Mouse (Mus musculus) midbrain, embryonic 13.5 days (tissue): ENCODE data around the gene Anxa11. TPM values are rescaled to one million over a fixed set of nuclear protein-coding genes. Genes with fewer than 3 reads are reported as not detected.
"Not testable (repeated sequence)": the region's sequence is repeated elsewhere in the genome, so short reads cannot be mapped to it uniquely, and the experiment has no call there.

Experiments used
- ATAC-seq: fragments of 200-750 bp; cut with Nextera tagmentation; 2 replicates; pipeline ENCODE4 v1.8.0; 2017; ENCODE audit warnings: mild to moderate bottlenecking, moderate TSS enrichment, moderate library complexity
- H3K27ac ChIP-seq: fragments of 300-500 bp; sonication (generic); 2 replicates; pipeline ENCODE4 v1.5.1; 2015; ENCODE audit warnings: inconsistent platforms, mild to moderate bottlenecking, moderate library complexity
- H3K27me3 ChIP-seq: fragments of 300-500 bp; sonication (generic); 2 replicates; pipeline ENCODE4 v1.6.1; 2015; ENCODE audit warnings: mild to moderate bottlenecking, inconsistent platforms
- H3K36me3 ChIP-seq: fragments of 300-500 bp; sonication (generic); 2 replicates; pipeline ENCODE4 v1.6.1; 2015; ENCODE audit warnings: mild to moderate bottlenecking, inconsistent platforms
- H3K4me1 ChIP-seq: fragments of 300-500 bp; sonication (generic); replicated peaks from 2 replicates; pipeline ENCODE4 v1.6.1; 2015; ENCODE audit warnings: inconsistent platforms
- H3K4me2 ChIP-seq: fragments of 300-500 bp; sonication (generic); replicated peaks from 2 replicates; pipeline ENCODE4 v1.6.1; 2015; ENCODE audit warnings: moderate library complexity, mild to moderate bottlenecking, inconsistent platforms
- H3K4me3 ChIP-seq: fragments of 300-500 bp; sonication (generic); replicated peaks from 2 replicates; pipeline ENCODE4 v1.5.1; 2015; ENCODE audit warnings: mild to moderate bottlenecking, inconsistent platforms
- H3K9ac ChIP-seq: fragments of 300-500 bp; sonication (generic); replicated peaks from 2 replicates; pipeline ENCODE4 v1.6.1; 2015; ENCODE audit warnings: mild to moderate bottlenecking, inconsistent platforms
- H3K9me3 ChIP-seq: fragments of 300-500 bp; sonication (generic); 2 replicates; pipeline ENCODE4 v1.6.1; 2016; ENCODE audit warnings: mild to moderate bottlenecking, inconsistent platforms
- whole genome bisulfite sequencing: fragments of 180-500 bp; shearing (Covaris S2); methylation state at CpG from one replicate; pipeline ENCODE4 v1.1.7; 2015; 5-methylcytosine and 5-hydroxymethylcytosine counted together
- polyA plus RNA-seq: library from polyadenylated mRNA; unstranded; fragments of >200 nt; fragmentation: Nextera tagmentation; extraction: Ambion mirVana; gene quantifications from 2 replicates; pipeline ENCODE4 v1.2.1, GENCODE M21; 2015

Gene Anxa11
- polyA plus RNA-seq, 1 experiment from 2014 or later: 1.9 TPM

GRCm38 (mm10) chr14:25876640-25877039 is 34.7 kb downstream of the Anxa11 start:
- not testable (repeated sequence) for H3K27ac ChIP-seq, H3K4me1 ChIP-seq, H3K4me2 ChIP-seq, ATAC-seq, H3K4me3 ChIP-seq, H3K9ac ChIP-seq, H3K9me3 ChIP-seq, H3K36me3 ChIP-seq, H3K27me3 ChIP-seq
- no CpG with 5 or more reads among the region's 7 CpGs for WGBS

GRCm38 (mm10) chr14:25881769-25882168 is 39.8 kb downstream of the Anxa11 start:
- not testable (repeated sequence) for H3K4me2 ChIP-seq, H3K9ac ChIP-seq, H3K27me3 ChIP-seq, H3K36me3 ChIP-seq, H3K4me3 ChIP-seq, ATAC-seq, H3K9me3 ChIP-seq, H3K4me1 ChIP-seq, H3K27ac ChIP-seq
- no CpG with 5 or more reads among the region's 9 CpGs for WGBS

- not testable (repeated sequence) for H3K4me1 ChIP-seq, H3K36me3 ChIP-seq, H3K27ac ChIP-seq, H3K9me3 ChIP-seq, H3K9ac ChIP-seq, H3K4me3 ChIP-seq, H3K4me2 ChIP-seq, H3K27me3 ChIP-seq, ATAC-seq
- WGBS: no CpG with 5 or more reads among the region's 12 CpGs
These were observed 43.9 kb downstream of the Anxa11 start for GRCm38 (mm10) chr14:25885886-25886285.

- not testable (repeated sequence) for H3K9ac ChIP-seq, H3K4me2 ChIP-seq, H3K36me3 ChIP-seq, H3K9me3 ChIP-seq, H3K27ac ChIP-seq, H3K4me3 ChIP-seq, H3K4me1 ChIP-seq, ATAC-seq, H3K27me3 ChIP-seq
- WGBS: no CpG with 5 or more reads among the region's 3 CpGs
These were observed 52.6 kb downstream of the Anxa11 start for GRCm38 (mm10) chr14:25894566-25894965.

- H3K27me3 ChIP-seq, ATAC-seq, H3K36me3 ChIP-seq, H3K27ac ChIP-seq, H3K9ac ChIP-seq, H3K4me3 ChIP-seq, H3K4me2 ChIP-seq, H3K9me3 ChIP-seq, H3K4me1 ChIP-seq: not testable (repeated sequence)
- no CpG with 5 or more reads among the region's 7 CpGs for WGBS
These were observed 53.7 kb downstream of the Anxa11 start for GRCm38 (mm10) chr14:25895686-25896085.

DNA sequence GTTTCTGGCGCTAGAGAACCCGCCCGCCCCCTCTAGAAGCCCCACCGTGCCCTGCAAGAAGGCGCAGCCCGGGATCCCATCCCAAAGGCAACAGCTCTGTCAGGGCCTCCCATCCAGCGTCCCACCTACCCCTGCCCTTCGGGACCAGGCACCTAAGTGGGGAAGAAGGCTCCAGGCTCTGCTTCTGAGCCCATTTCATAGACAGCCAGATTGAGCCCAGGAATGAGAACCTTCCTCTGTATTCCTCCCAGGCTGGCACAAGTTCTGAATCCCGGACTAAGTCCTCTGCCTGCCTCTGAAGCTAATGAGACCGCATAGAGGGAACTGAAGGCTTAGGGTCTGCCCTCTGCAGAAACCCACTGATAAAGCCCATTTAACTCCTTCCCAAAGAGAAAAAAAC is 61.0 kb downstream of the Anxa11 start, which contains the start of gene Plac9a:
Gene Plac9a, minus strand, starts transcription at position 101 of the 400 bp plus-strand sequence.
- not testable (repeated sequence) for H3K9me3 ChIP-seq, H3K4me1 ChIP-seq, H3K4me3 ChIP-seq, H3K9ac ChIP-seq, H3K27me3 ChIP-seq, H3K36me3 ChIP-seq, H3K4me2 ChIP-seq, ATAC-seq, H3K27ac ChIP-seq
- no CpG with 5 or more reads among the region's 10 CpGs for WGBS

DNA sequence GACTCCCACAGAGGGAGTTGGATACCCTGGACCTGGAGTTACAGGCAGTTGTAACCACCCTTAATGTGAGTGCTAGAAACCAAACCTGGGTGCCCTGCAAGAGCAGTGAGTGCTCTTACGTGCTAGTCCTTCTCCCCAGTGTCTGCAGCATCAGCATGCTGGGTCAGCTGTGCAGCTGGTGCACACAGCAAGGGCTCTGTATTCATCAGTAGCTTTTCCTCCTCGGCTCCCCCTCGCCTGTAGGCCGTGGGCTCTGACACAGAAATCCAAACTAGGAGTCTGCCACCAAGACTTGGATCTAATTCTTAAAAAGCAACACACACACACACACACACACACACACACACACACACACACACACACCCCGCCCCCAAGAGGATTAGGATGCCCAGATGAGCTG is 63.3 kb downstream of the Anxa11 start:
- not testable (repeated sequence) for H3K4me2 ChIP-seq, H3K36me3 ChIP-seq, H3K4me1 ChIP-seq, H3K4me3 ChIP-seq, H3K9me3 ChIP-seq, H3K27ac ChIP-seq, H3K27me3 ChIP-seq, H3K9ac ChIP-seq
- 38% methylated on average over 1 of the region's 5 CpGs for WGBS
- peak; percentile 20; the same call in 1 of the 2 replicates for ATAC-seq

- not testable (repeated sequence) for H3K27ac ChIP-seq, H3K4me1 ChIP-seq, H3K4me2 ChIP-seq, H3K9ac ChIP-seq, H3K4me3 ChIP-seq, H3K36me3 ChIP-seq, ATAC-seq, H3K9me3 ChIP-seq, H3K27me3 ChIP-seq
- WGBS: no CpG with 5 or more reads among the region's 9 CpGs
These were observed 65.3 kb downstream of the Anxa11 start for GRCm38 (mm10) chr14:25907272-25907671.

DNA sequence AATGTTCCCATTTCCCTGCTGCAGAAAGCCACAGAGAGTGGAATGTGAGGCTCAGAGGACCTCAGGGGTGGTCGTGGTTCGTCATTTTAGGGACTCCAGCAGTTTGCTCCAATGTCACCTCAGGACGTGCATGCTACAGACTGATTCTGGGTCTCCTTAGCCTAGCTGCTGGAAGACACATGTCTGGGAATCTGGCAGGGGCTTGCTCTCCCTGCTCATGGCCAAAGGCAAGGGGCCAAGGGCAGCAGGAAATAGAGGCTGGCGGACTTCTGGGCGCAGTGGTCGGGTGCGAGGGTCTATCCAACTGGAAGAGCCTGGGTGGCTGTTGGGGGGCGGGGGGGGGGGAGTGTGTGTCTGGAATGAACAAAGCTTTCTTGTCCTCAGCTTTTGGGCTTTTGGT is 67.0 kb downstream of the Anxa11 start:
- not testable (repeated sequence) for H3K9me3 ChIP-seq, H3K4me1 ChIP-seq, H3K9ac ChIP-seq, H3K4me3 ChIP-seq, H3K4me2 ChIP-seq, H3K27me3 ChIP-seq, H3K36me3 ChIP-seq, H3K27ac ChIP-seq, ATAC-seq
- no CpG with 5 or more reads among the region's 8 CpGs for WGBS

DNA sequence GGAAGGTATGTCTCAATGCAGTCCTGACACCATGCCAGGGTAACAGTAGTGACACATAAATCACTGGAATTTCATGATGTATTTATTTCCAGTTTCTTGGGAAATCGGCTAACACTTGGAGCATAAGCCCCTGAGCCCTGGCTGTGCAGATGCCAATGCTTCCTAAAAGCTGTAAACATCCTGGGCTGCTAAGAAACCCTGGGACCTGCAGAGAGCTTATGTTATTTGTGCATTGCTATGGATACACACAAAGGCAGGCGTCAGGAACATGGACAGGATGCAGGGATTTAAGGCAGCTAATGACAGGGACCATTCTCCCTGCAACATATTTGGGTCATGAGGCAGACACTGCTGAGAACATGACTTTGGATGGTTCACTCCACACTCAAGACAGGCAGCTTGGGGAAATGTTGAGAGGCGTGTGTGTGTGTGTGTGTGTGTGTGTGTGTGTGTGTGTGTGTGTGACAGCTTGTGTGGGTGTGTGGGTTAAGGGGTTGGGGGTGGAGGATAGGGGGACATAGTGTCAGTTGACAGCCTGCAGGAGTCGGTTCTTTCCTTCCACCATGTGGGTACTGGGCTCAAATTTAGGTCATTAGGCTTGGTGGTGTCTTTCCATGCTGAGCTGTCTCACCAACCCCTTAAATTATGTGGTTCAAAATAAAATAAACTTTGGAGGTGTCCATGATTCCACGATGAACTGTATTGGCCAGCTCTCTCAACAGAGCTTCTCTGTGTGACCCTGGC is 76.6 kb downstream of the Anxa11 start:
- H3K27ac ChIP-seq, H3K9me3 ChIP-seq, H3K9ac ChIP-seq, H3K4me2 ChIP-seq, ATAC-seq, H3K4me3 ChIP-seq, H3K27me3 ChIP-seq, H3K36me3 ChIP-seq, H3K4me1 ChIP-seq: not testable (repeated sequence)
- no CpG with 5 or more reads among the region's 5 CpGs for WGBS

DNA sequence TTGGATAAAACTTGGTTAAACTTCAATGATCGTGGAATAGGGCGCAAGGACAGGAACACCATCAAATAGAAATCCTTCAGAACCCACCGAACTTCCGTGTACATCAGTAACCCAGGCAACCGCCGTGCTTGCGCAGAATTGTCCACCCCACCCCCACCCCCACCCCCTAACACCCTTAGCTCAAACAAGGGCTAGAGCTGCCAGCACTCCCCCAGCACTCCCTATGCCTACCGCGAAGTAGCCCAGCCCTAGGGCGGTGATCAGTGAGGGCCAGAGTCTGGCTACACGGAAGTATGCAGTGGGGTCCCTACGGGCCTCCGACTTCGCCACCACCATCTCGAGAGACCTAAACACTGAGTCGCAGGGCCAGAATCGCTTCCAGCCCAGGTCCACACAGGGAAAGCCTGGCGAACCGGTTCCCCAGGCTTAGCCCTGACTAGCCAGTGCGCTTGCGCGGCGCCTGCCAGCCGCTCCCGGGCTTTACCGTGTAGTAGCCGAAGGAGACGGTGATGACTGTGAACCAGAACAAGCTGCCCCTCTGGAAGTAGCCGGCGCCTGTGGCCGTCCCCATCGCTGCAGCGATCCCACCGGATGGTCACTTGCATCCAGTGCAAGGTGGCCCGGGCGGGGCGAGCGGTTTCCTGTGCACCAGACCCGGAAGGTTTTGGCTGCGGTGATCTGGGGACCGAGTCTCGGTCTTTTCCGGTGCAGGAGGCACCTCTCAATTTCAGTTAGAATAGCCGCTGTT is 85.0 kb downstream of the Anxa11 start:
- WGBS: no CpG with 5 or more reads among the region's 44 CpGs
- H3K4me2 ChIP-seq, H3K27me3 ChIP-seq, H3K36me3 ChIP-seq, H3K4me1 ChIP-seq, H3K9me3 ChIP-seq, H3K27ac ChIP-seq, H3K9ac ChIP-seq, H3K4me3 ChIP-seq: not testable (repeated sequence)
- peak; percentile 93 for ATAC-seq

GRCm38 (mm10) chr14:25927562-25927881 is 85.6 kb downstream of the Anxa11 start, which contains the start of gene Tmem254a:
Gene Tmem254a, minus strand, starts transcription at chr14:25927672.
- not testable (repeated sequence) for H3K27ac ChIP-seq, H3K9me3 ChIP-seq, H3K27me3 ChIP-seq, H3K9ac ChIP-seq, H3K4me2 ChIP-seq, H3K4me3 ChIP-seq, H3K4me1 ChIP-seq, H3K36me3 ChIP-seq
- peak; percentile 78 for ATAC-seq
- no CpG with 5 or more reads among the region's 10 CpGs for WGBS
